Mouse (Mus musculus) heart, adult 2 months (tissue): Measurements from ENCODE around the gene Elovl6.

Experiments
- CTCF ChIP-seq: fragments of 200-600 bp; IDR thresholded peaks from 2 replicates; pipeline ENCODE4 v1.8.1; 2022; ENCODE audit warnings: antibody characterized with exemption, mild to moderate bottlenecking, moderate library complexity
- EP300 ChIP-seq: fragments of 200-500 bp; IDR thresholded peaks from 2 replicates; pipeline ENCODE4 v1.6.1; 2011; ENCODE audit warnings: low read depth, low read length, control low read depth; ENCODE audit not compliant: insufficient read depth

GRCm38 (mm10) chr3:129657775-129658174 is 125.6 kb downstream of the Elovl6 start:
- no peak for TF ChIP-seq CTCF
- TF ChIP-seq EP300: no peak
